Mouse (Mus musculus) erythroblast, embryonic 14.5 days (primary cell): ENCODE results near the gene Mrc2. TPM values are rescaled to one million over a fixed set of nuclear protein-coding genes. Genes with fewer than 3 reads are reported as not detected.

Experiments used
- H3K27me3 ChIP-seq: 2 replicates; pipeline ENCODE4 v1.6.1; 2012; ENCODE audit warnings: inconsistent platforms; ENCODE audit not compliant: control insufficient read depth
- H3K36me3 ChIP-seq: 2 replicates; pipeline ENCODE4 v1.6.1; 2012; ENCODE audit warnings: mild to moderate bottlenecking, inconsistent platforms; ENCODE audit not compliant: control insufficient read depth
- H3K4me1 ChIP-seq: 2 replicates; pipeline ENCODE4 v1.6.1; 2012; ENCODE audit warnings: inconsistent platforms; ENCODE audit not compliant: control insufficient read depth
- H3K4me3 ChIP-seq: replicated peaks from 2 replicates; pipeline ENCODE3; 2012; ENCODE audit warnings: moderate library complexity, mild to moderate bottlenecking, inconsistent platforms
- H3K9me3 ChIP-seq: 2 replicates; pipeline ENCODE4 v1.6.1; 2012; ENCODE audit warnings: low read length, inconsistent platforms, mixed read lengths; ENCODE audit not compliant: control insufficient read depth
- GATA1 ChIP-seq: IDR thresholded peaks from 2 replicates; pipeline ENCODE4 v1.6.1; 2012; ENCODE audit warnings: low read length, inconsistent platforms, mixed read lengths
- TAL1 ChIP-seq: IDR thresholded peaks from 3 replicates; pipeline ENCODE4 v1.6.1; 2012; ENCODE audit warnings: low read length, inconsistent platforms, mixed read lengths
- polyA plus RNA-seq: library from polyadenylated mRNA; stranded (reverse); fragments of >175 nt; gene quantifications from 2 replicates; pipeline ENCODE4 v1.2.3, GENCODE M21; 2012

The Mrc2 gene
- polyA plus RNA-seq, 1 experiment = 0.01 TPM

GRCm38 (mm10) chr11:105317769-105318168 is 25.3 kb downstream of the Mrc2 start:
- Histone ChIP-seq H3K4me3 (no peak overlapping the region), H3K27me3 (no peaks in the 10 kb centered on the region), H3K36me3 (no peaks in the 10 kb centered on the region), H3K9me3 (no peaks in the 10 kb centered on the region), H3K4me1 (no peaks in the 10 kb centered on the region)
- no peak for TF ChIP-seq GATA1
- no peak for TF ChIP-seq TAL1

- H3K4me1 ChIP-seq = no peaks in the 10 kb centered on the region
- no peaks in the 10 kb centered on the region for H3K9me3 ChIP-seq
- TF ChIP-seq GATA1 = no peak
- TF ChIP-seq TAL1 = no peak
- no peak overlapping the region for H3K4me3 ChIP-seq
- no peaks in the 10 kb centered on the region for H3K36me3 ChIP-seq
- H3K27me3 ChIP-seq = no peaks in the 10 kb centered on the region
Observed at GRCm38 (mm10) chr11:105321090-105321489, 28.6 kb downstream of the Mrc2 start.

DNA sequence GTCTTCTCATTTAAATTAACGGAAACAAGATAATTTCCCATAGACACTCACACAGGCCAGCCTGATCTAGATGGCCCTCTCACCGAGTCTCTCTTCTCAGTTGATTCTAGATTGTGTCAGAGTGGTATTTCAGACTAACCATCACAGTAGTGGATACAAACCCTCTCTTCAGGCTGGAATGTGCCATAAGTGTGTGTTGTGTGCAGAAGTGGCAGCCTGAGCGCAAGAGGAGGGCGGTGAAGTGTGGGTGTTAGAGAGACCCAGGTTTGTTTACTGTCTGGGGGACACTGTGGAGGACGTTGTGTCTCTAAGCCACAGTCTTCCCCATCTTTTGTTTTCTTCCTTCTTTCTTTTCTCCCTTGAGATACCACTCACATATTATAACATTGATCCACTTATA is 31.1 kb downstream of the Mrc2 start:
- no peaks in the 10 kb centered on the region for H3K27me3 ChIP-seq
- no peaks in the 10 kb centered on the region for H3K9me3 ChIP-seq
- no peaks in the 10 kb centered on the region for H3K4me1 ChIP-seq
- no peak for TF ChIP-seq GATA1
- TF ChIP-seq TAL1 = no peak
- no peak overlapping the region for H3K4me3 ChIP-seq
- no peaks in the 10 kb centered on the region for H3K36me3 ChIP-seq

DNA sequence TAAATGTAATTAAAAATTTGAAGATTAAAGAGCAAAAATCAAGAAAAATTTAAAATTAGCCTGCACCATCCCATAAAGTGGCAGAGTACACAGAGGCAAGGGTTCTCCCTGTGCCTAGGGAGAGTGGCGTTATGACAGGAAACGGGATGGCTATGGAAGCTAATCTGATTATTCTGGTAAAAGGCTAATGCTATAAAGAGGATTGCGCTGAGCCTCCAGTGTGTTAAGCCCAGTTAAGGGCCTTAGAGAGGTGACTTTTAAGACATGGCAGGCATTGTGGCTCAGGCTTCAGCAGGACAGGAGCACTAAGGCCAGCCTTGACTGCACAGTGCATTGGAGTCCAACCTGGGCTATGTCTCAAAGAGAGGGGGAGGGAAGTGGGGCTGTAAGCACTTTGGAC is 34.7 kb downstream of the Mrc2 start:
- Histone ChIP-seq H3K4me1 (no peaks in the 10 kb centered on the region), H3K36me3 (no peaks in the 10 kb centered on the region), H3K9me3 (no peaks in the 10 kb centered on the region), H3K27me3 (no peaks in the 10 kb centered on the region), H3K4me3 (no peak overlapping the region)
- TF ChIP-seq TAL1 = no peak
- no peak for TF ChIP-seq GATA1

GRCm38 (mm10) chr11:105329962-105330361 is 37.5 kb downstream of the Mrc2 start:
- Histone ChIP-seq H3K4me1 (no peaks in the 10 kb centered on the region), H3K4me3 (no peak overlapping the region), H3K9me3 (no peaks in the 10 kb centered on the region), H3K27me3 (no peaks in the 10 kb centered on the region), H3K36me3 (no peaks in the 10 kb centered on the region)
- TF ChIP-seq GATA1 (no peak), TAL1 (no peak)

DNA sequence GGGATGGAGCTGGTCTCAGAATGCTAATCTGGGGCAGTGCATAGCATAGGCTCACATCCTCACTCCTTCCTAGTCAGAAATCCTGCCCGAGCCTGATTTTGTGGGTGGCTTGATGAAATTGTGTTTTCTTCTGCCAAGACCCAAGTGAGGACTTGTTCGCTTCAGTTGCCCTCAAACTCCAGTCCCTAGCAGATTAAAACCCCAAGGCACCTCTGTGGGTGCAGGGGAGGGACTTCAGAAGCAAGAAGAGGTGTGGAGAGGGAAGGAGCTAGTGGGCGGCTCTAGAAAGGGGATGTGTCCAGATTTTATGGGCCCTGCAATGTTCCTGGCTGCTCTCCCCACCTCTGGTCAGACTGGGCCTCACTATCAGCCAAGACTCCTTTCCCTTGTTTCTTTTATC is 38.7 kb downstream of the Mrc2 start:
- Histone ChIP-seq H3K36me3 (no peaks in the 10 kb centered on the region), H3K27me3 (no peaks in the 10 kb centered on the region), H3K4me1 (no peaks in the 10 kb centered on the region), H3K4me3 (no peak overlapping the region), H3K9me3 (no peaks in the 10 kb centered on the region)
- TF ChIP-seq GATA1 = no peak
- TF ChIP-seq TAL1 = no peak

DNA sequence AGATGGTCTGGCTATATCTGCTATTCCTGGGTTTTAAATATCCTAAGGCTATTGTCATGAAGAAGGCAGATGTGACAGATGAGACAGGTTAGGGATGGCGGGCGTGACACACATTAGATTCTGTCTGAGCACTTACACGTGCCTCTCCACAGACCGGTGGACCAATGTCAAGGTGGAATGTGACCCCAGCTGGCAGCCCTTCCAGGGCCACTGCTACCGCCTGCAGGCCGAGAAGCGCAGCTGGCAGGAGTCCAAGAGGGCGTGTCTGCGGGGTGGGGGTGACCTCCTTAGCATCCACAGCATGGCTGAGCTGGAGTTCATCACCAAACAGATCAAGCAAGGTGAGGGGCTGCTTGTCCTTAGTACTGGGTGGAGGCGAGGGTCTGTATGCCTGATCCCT is 39.3 kb downstream of the Mrc2 start:
- no peaks in the 10 kb centered on the region for H3K9me3 ChIP-seq
- no peaks in the 10 kb centered on the region for H3K27me3 ChIP-seq
- no peak overlapping the region for H3K4me3 ChIP-seq
- H3K4me1 ChIP-seq = no peaks in the 10 kb centered on the region
- H3K36me3 ChIP-seq = no peaks in the 10 kb centered on the region
- TF ChIP-seq TAL1 (no peak), GATA1 (no peak)

DNA sequence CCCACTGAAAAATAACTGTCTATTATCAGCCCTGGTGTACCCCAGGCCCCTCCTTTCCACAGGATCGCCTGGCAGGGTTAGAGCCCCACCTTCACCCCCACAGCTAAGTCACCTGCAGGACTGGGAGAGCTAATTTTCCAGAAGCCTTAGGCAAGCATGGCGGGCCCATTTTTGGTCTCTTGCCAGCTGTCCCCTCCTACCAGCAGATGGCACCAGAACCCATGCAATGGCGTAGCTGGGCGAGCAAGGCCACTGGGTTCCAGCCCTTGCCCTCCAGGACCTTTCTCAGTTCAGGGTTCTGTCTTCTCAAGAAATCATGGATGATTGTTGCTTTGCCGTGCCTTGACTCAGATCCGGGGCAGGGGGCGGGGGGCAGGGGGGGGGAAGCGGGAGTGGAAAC is 40.0 kb downstream of the Mrc2 start:
- no peaks in the 10 kb centered on the region for H3K9me3 ChIP-seq
- H3K4me1 ChIP-seq = no peaks in the 10 kb centered on the region
- no peaks in the 10 kb centered on the region for H3K36me3 ChIP-seq
- H3K27me3 ChIP-seq = no peaks in the 10 kb centered on the region
- TF ChIP-seq TAL1 (no peak), GATA1 (no peak)
- H3K4me3 ChIP-seq = no peak overlapping the region

DNA sequence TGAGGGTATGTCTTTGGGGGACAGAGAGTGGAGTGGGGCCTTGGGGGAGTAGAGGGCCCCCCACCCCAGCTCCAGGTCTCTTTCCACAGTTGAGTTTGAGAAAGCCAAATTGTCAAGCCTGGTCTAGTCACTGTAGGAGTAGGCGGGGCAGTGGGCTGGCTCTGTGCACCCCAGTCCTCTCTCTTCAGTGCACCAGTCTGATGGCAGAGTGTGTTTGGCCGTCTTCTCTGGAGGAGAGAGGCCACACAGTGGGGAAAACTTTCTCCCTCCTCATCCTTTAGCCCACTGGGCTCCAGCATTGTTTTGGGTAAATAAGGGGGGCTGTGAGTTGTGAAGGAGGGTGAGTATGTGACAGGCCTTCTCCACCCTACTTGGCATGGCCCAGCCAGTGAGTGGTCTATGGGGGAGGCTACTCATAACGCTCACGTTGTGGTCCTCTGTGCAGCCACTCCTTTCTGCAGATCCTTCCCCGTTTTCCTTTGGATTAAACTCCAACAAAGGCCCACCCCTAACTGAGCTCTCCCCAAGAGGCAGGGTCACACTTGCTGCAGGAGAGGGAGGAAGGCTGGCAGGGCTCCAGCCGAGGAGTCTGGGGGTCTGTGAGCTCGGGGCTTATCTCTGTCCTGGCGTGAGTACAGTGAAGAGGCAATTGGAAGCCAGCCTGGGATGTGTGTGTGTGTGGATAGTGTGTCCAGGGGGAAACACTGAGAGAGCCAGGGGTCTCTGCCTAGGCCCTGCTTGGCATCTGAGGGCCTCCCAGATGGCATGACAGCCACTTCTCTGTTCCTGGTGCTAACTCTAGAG is 41.6 kb downstream of the Mrc2 start:
- H3K4me3 ChIP-seq = no peak overlapping the region
- H3K4me1 ChIP-seq = no peaks in the 10 kb centered on the region
- no peaks in the 10 kb centered on the region for H3K36me3 ChIP-seq
- no peaks in the 10 kb centered on the region for H3K9me3 ChIP-seq
- TF ChIP-seq GATA1 (no peak), TAL1 (no peak)
- no peaks in the 10 kb centered on the region for H3K27me3 ChIP-seq
